Mouse (Mus musculus) ES-E14 (cell line): ENCODE measurements around the gene Zswim7.

Source experiments
- CHD2 ChIP-seq: IDR thresholded peaks from 2 replicates; pipeline ENCODE4 v1.6.1; 2014; ENCODE audit warnings: mild to moderate bottlenecking, low read depth, low read length, inconsistent platforms
- HCFC1 ChIP-seq: IDR thresholded peaks from 2 replicates; pipeline ENCODE4 v1.6.1; 2012; ENCODE audit warnings: low read length, inconsistent platforms, borderline replicate concordance; ENCODE audit not compliant: insufficient read depth
- MAFK ChIP-seq: IDR thresholded peaks from 2 replicates; pipeline ENCODE4 v1.6.1; 2014; ENCODE audit warnings: mild to moderate bottlenecking, low read depth, low read length, inconsistent platforms; ENCODE audit not compliant: insufficient read depth
- ZC3H11A ChIP-seq: IDR thresholded peaks from 2 replicates; pipeline ENCODE4 v1.6.1; 2012; ENCODE audit warnings: low read depth, mild to moderate bottlenecking, inconsistent platforms, low read length, borderline replicate concordance
- ZNF384 ChIP-seq: IDR thresholded peaks from 2 replicates; pipeline ENCODE4 v1.6.1; 2012; ENCODE audit warnings: low read depth, low read length, inconsistent platforms

GRCm38 (mm10) chr11:62253380-62253779 is 27.8 kb downstream of the Zswim7 start:
- no peak for TF ChIP-seq MAFK
- no peak for TF ChIP-seq CHD2
- TF ChIP-seq ZC3H11A: no peak
- TF ChIP-seq HCFC1: no peak
- no peak for TF ChIP-seq ZNF384
